Mouse (Mus musculus): ENCODE measurements around the gene Rasgrf1.

- TF ChIP-seq CTCF (conservative IDR thresholded peaks at IDR 0.05; ENCODE audit: low read length) (no peak), POU5F1 (IDR thresholded peaks at IDR 0.05; ENCODE audit: borderline replicate concordance, low read length) (no peak)
These were observed 97.4 kb downstream of the Rasgrf1 start for GRCm38 (mm10) chr9:90007094-90007493.

Data from E14TG2a.4 (cell line).